Mouse (Mus musculus): ENCODE data around the gene Sox6. TPM values are rescaled to one million over a fixed set of nuclear protein-coding genes. Genes with fewer than 3 reads are reported as not detected.
"Not testable (repeated sequence)": the region's sequence is repeated elsewhere in the genome, so short reads cannot be mapped to it uniquely, and the experiment has no call there.

The Sox6 gene
- polyA plus RNA-seq (2015; fragmentation: Nextera tagmentation; extraction: Ambion mirVana): 20.7 and 20.9 TPM in 2 replicates

- Histone ChIP-seq H3K27me3 (ENCODE audit: control insufficient read depth, insufficient read depth, low read depth, low read length) (peaks cover 36% of the 10 kb centered on the region), H3K9ac (ENCODE audit: low read length) (peak within 1 kb of the TSS; percentile 65), H3K27ac (ENCODE audit: low read length) (no peak within 1 kb of the TSS)
These were observed at the start of gene Sox6 for GRCm38 (mm10) chr7:116038511-116038910. Sox6 (minus strand) TSS chr7:116038796.

GRCm38 (mm10) chr7:116084366-116084765 is 45.8 kb upstream of the Sox6 start, which contains the start of gene Gm4353:
Gm4353 (minus strand) TSS chr7:116084635.
- H3K4me3 ChIP-seq (ENCODE audit: low read length); H3K9me3 ChIP-seq (ENCODE audit: control insufficient read depth, low read length); H3K9ac ChIP-seq (ENCODE audit: low read length); H3K36me3 ChIP-seq (ENCODE audit: control insufficient read depth, insufficient read depth, low read length); ATAC-seq (ENCODE audit: low read depth); H3K27ac ChIP-seq (ENCODE audit: low read length); H3K4me2 ChIP-seq (ENCODE audit: low read depth, low read length); H3K27me3 ChIP-seq (ENCODE audit: control insufficient read depth, insufficient read depth, low read depth, low read length); H3K4me1 ChIP-seq (replicated peaks; ENCODE audit: control insufficient read depth, insufficient read depth, low read length): not testable (repeated sequence)
- 94% methylated on average over 10 of the region's 11 CpGs for WGBS

More at GRCm38 (mm10) chr7:116038511-116038910, at the start of gene Sox6:
- Histone ChIP-seq H3K36me3 (ENCODE audit: control insufficient read depth, insufficient read depth, low read length) (no peaks in the 10 kb centered on the region), H3K9me3 (ENCODE audit: control insufficient read depth, low read length) (no peaks in the 10 kb centered on the region), H3K4me2 (ENCODE audit: low read depth, low read length) (peak within 1 kb of the TSS; percentile 99), H3K4me3 (ENCODE audit: low read length) (peak within 1 kb of the TSS; percentile 63), H3K4me1 (replicated peaks; ENCODE audit: control insufficient read depth, insufficient read depth, low read length) (peaks cover 17% of the 10 kb centered on the region)
- no peak for ATAC-seq (ENCODE audit: low read depth)
- WGBS: 3% methylated on average over 11 of the region's 11 CpGs

GRCm38 (mm10) chr7:116060739-116061138 is 22.1 kb upstream of the Sox6 start:
- Histone ChIP-seq H3K4me2 (ENCODE audit: low read depth, low read length) (no peak overlapping the region), H3K27ac (ENCODE audit: low read length) (no peak overlapping the region), H3K9me3 (ENCODE audit: control insufficient read depth, low read length) (no peaks in the 10 kb centered on the region), H3K9ac (ENCODE audit: low read length) (no peak overlapping the region), H3K27me3 (ENCODE audit: control insufficient read depth, insufficient read depth, low read depth, low read length) (no peaks in the 10 kb centered on the region), H3K36me3 (ENCODE audit: control insufficient read depth, insufficient read depth, low read length) (no peaks in the 10 kb centered on the region), H3K4me1 (replicated peaks; ENCODE audit: control insufficient read depth, insufficient read depth, low read length) (no peaks in the 10 kb centered on the region), H3K4me3 (ENCODE audit: low read length) (no peak overlapping the region)
- ATAC-seq (ENCODE audit: low read depth): no peak
- 48% methylated on average over 1 of the region's 1 CpGs for WGBS

GRCm38 (mm10) chr7:116040470-116041019 is 1.9 kb upstream of the Sox6 start:
- H3K36me3 ChIP-seq (ENCODE audit: control insufficient read depth, insufficient read depth, low read length): no peaks in the 10 kb centered on the region
- peaks cover 32% of the 10 kb centered on the region for H3K27me3 ChIP-seq (ENCODE audit: control insufficient read depth, insufficient read depth, low read depth, low read length)
- peak overlapping the region; percentile 99 for H3K4me2 ChIP-seq (ENCODE audit: low read depth, low read length)
- peak overlapping the region; percentile 63 for H3K4me3 ChIP-seq (ENCODE audit: low read length)
- no peak overlapping the region for H3K27ac ChIP-seq (ENCODE audit: low read length)
- no peak overlapping the region for H3K9ac ChIP-seq (ENCODE audit: low read length)
- no peak for ATAC-seq (ENCODE audit: low read depth)
- H3K9me3 ChIP-seq (ENCODE audit: control insufficient read depth, low read length): no peaks in the 10 kb centered on the region
- peaks cover 17% of the 10 kb centered on the region for H3K4me1 ChIP-seq (replicated peaks; ENCODE audit: control insufficient read depth, insufficient read depth, low read length)
- 25% methylated on average over 15 of the region's 15 CpGs for WGBS

- H3K9me3 ChIP-seq (ENCODE audit: control insufficient read depth, low read length): no peaks in the 10 kb centered on the region
- no peaks in the 10 kb centered on the region for H3K36me3 ChIP-seq (ENCODE audit: control insufficient read depth, insufficient read depth, low read length)
- H3K27ac ChIP-seq (ENCODE audit: low read length): no peak overlapping the region
- ATAC-seq (ENCODE audit: low read depth): peak; percentile 84
- under 1% methylated on average over 48 of the region's 48 CpGs for WGBS
- H3K4me1 ChIP-seq (replicated peaks; ENCODE audit: control insufficient read depth, insufficient read depth, low read length): peaks cover 17% of the 10 kb centered on the region
- H3K9ac ChIP-seq (ENCODE audit: low read length): peak overlapping the region; percentile 65
- H3K27me3 ChIP-seq (ENCODE audit: control insufficient read depth, insufficient read depth, low read depth, low read length): peaks cover 36% of the 10 kb centered on the region
- peak overlapping the region; percentile 99 for H3K4me2 ChIP-seq (ENCODE audit: low read depth, low read length)
- peak overlapping the region; percentile 63 for H3K4me3 ChIP-seq (ENCODE audit: low read length)
These were observed 1.2 kb upstream of the Sox6 start for GRCm38 (mm10) chr7:116039538-116040466.

GRCm38 (mm10) chr7:116039196-116039537 is 571 bp upstream of the Sox6 start, which contains the start of gene 1110004F10Rik:
1110004F10Rik (plus strand) TSS chr7:116039397.
- H3K27me3 ChIP-seq (ENCODE audit: control insufficient read depth, insufficient read depth, low read depth, low read length): peaks cover 36% of the 10 kb centered on the region

GRCm38 (mm10) chr7:116038024-116038423 is 572 bp downstream of the Sox6 start:
- WGBS: 2% methylated on average over 13 of the region's 13 CpGs
- no peak for ATAC-seq (ENCODE audit: low read depth)
- Histone ChIP-seq H3K4me2 (ENCODE audit: low read depth, low read length) (peak overlapping the region; percentile 99), H3K9me3 (ENCODE audit: control insufficient read depth, low read length) (no peaks in the 10 kb centered on the region), H3K4me3 (ENCODE audit: low read length) (peak overlapping the region; percentile 34), H3K27ac (ENCODE audit: low read length) (no peak overlapping the region), H3K36me3 (ENCODE audit: control insufficient read depth, insufficient read depth, low read length) (no peaks in the 10 kb centered on the region), H3K27me3 (ENCODE audit: control insufficient read depth, insufficient read depth, low read depth, low read length) (peaks cover 36% of the 10 kb centered on the region), H3K9ac (ENCODE audit: low read length) (0 out of 2 replicates have a peak overlapping the region, but pooled peaks have one; percentile 37), H3K4me1 (replicated peaks; ENCODE audit: control insufficient read depth, insufficient read depth, low read length) (peaks cover 17% of the 10 kb centered on the region)

More at GRCm38 (mm10) chr7:116039196-116039537, 571 bp upstream of the Sox6 start, which contains the start of gene 1110004F10Rik:
- Histone ChIP-seq H3K27ac (ENCODE audit: low read length) (no peak within 1 kb of the TSS), H3K4me1 (replicated peaks; ENCODE audit: control insufficient read depth, insufficient read depth, low read length) (peaks cover 17% of the 10 kb centered on the region), H3K4me2 (ENCODE audit: low read depth, low read length) (peak within 1 kb of the TSS; percentile 99), H3K4me3 (ENCODE audit: low read length) (peak within 1 kb of the TSS; percentile 63), H3K36me3 (ENCODE audit: control insufficient read depth, insufficient read depth, low read length) (no peaks in the 10 kb centered on the region), H3K9ac (ENCODE audit: low read length) (peak within 1 kb of the TSS; percentile 65), H3K9me3 (ENCODE audit: control insufficient read depth, low read length) (no peaks in the 10 kb centered on the region)
- 2% methylated on average over 11 of the region's 11 CpGs for WGBS
- ATAC-seq (ENCODE audit: low read depth): no peak

- no peak overlapping the region for H3K4me3 ChIP-seq (ENCODE audit: low read length)
- no peak overlapping the region for H3K4me2 ChIP-seq (ENCODE audit: low read depth, low read length)
- no peaks in the 10 kb centered on the region for H3K36me3 ChIP-seq (ENCODE audit: control insufficient read depth, insufficient read depth, low read length)
- 54% methylated on average over 18 of the region's 18 CpGs for WGBS
- H3K9ac ChIP-seq (ENCODE audit: low read length): no peak overlapping the region
- H3K27me3 ChIP-seq (ENCODE audit: control insufficient read depth, insufficient read depth, low read depth, low read length): peaks cover 36% of the 10 kb centered on the region
- H3K27ac ChIP-seq (ENCODE audit: low read length): no peak overlapping the region
- H3K4me1 ChIP-seq (replicated peaks; ENCODE audit: control insufficient read depth, insufficient read depth, low read length): peaks cover 17% of the 10 kb centered on the region
- no peaks in the 10 kb centered on the region for H3K9me3 ChIP-seq (ENCODE audit: control insufficient read depth, low read length)
- no peak for ATAC-seq (ENCODE audit: low read depth)
These were observed 1.7 kb downstream of the Sox6 start for GRCm38 (mm10) chr7:116036591-116037555.
